Mouse (Mus musculus) splenic B cell, adult 2 months (primary cell): ENCODE data around the gene Ces2b.
"Not testable (repeated sequence)": the region's sequence is repeated elsewhere in the genome, so short reads cannot be mapped to it uniquely, and the experiment has no call there.

ENCODE experiments used
- DNase-seq: peaks from one replicate; pipeline ENCODE4 v3.0.0-alpha.2; 2011; ENCODE audit warnings: low read depth, low spot score
- H3K27me3 ChIP-seq: 2 replicates; pipeline ENCODE4 v1.6.1; 2012; ENCODE audit warnings: mild to moderate bottlenecking, low read length, moderate library complexity, mixed read lengths; ENCODE audit not compliant: control insufficient read depth, poor library complexity, insufficient read depth, severe bottlenecking
- H3K36me3 ChIP-seq: 2 replicates; pipeline ENCODE4 v1.6.1; 2012; ENCODE audit warnings: mild to moderate bottlenecking, low read length, moderate library complexity, mixed read lengths; ENCODE audit not compliant: control insufficient read depth, poor library complexity, insufficient read depth, severe bottlenecking

The Ces2b gene

GRCm38 (mm10) chr8:104831440-104831839, at the start of gene Ces2b:
TSS of gene Ces2b (plus strand) at chr8:104831572.
- no peak for DNase-seq
- Histone ChIP-seq H3K36me3 (no peaks in the 10 kb centered on the region), H3K27me3 (no peaks in the 10 kb centered on the region)

GRCm38 (mm10) chr8:104787049-104787448, 44.3 kb upstream of the Ces2b start:
- DNase-seq = no peak
- Histone ChIP-seq H3K36me3 (no peaks in the 10 kb centered on the region), H3K27me3 (no peaks in the 10 kb centered on the region)

- H3K36me3 ChIP-seq = no peaks in the 10 kb centered on the region
- H3K27me3 ChIP-seq = no peaks in the 10 kb centered on the region
- no peak for DNase-seq
These were observed 42.4 kb upstream of the Ces2b start for GRCm38 (mm10) chr8:104788929-104789328.

GRCm38 (mm10) chr8:104789886-104790680, 41.3 kb upstream of the Ces2b start:
- Histone ChIP-seq H3K27me3 (no peaks in the 10 kb centered on the region), H3K36me3 (no peaks in the 10 kb centered on the region)
- peak; percentile 24 for DNase-seq

GRCm38 (mm10) chr8:104799385-104799784, 32.0 kb upstream of the Ces2b start:
- no peaks in the 10 kb centered on the region for H3K36me3 ChIP-seq
- no peaks in the 10 kb centered on the region for H3K27me3 ChIP-seq
- DNase-seq = no peak

DNA sequence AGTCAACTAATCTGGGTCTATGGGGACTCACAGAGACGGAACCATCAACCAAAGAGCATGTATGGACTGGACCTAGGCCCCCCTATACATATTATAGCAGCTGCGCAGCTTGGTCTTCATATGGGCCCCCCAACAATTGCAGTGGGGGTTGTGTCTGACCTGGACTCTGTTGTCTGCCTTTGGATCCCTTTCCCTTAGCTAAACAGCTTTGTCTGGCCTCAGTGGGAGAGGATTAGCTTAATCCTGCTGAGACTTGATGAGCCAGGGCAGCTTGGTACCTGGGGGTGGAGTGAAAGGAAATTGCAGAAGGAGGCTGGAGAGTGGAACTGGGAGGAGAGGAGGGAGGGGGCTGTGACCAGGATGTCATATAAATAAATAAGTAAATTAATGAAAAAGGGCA, 25.2 kb upstream of the Ces2b start:
- no peak for DNase-seq
- no peaks in the 10 kb centered on the region for H3K27me3 ChIP-seq
- no peaks in the 10 kb centered on the region for H3K36me3 ChIP-seq

- no peak for DNase-seq
- Histone ChIP-seq H3K36me3 (no peaks in the 10 kb centered on the region), H3K27me3 (no peaks in the 10 kb centered on the region)
These were observed 22.6 kb upstream of the Ces2b start for GRCm38 (mm10) chr8:104808542-104809413.

DNA sequence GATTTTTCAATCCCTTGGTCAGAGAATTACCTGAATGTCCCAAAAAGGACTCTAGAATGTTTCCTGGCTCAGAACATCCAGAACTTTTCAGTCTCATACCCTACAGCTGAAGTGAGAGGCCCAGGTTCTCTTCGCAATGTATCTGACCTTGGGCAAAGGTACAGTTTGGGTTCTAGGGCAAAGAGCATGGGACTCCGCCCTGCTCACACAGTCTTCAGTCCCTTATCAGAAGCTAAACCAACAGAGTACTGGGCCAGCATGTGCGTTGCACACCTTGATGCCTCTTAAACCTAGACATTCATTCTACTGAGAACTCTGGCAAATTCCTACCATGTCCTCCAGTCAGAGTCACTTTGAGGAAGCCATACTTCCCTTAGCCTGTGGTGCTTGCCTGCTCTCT, 21.9 kb upstream of the Ces2b start:
- H3K27me3 ChIP-seq = no peaks in the 10 kb centered on the region
- no peaks in the 10 kb centered on the region for H3K36me3 ChIP-seq
- DNase-seq = no peak

DNA sequence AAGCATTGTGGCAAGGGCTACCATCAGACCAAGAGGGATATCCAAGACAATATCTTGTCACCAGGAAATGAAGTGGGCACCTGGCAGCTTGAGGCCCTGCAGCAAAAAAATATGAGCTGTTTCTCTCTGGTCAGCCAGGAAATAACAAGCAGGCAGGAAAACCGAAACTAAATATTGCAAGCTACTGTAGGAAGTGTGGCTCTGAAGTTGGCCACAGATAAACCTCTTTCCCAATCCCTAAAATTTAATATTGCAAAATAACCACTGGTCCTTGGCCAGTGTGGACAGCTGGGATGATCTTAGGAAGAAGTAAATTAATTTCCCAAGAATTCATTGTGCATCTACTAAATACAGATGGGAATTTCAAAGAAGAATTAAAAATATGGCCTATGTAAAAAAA, 4.5 kb upstream of the Ces2b start:
- no peak for DNase-seq
- Histone ChIP-seq H3K27me3 (no peaks in the 10 kb centered on the region), H3K36me3 (no peaks in the 10 kb centered on the region)

DNA sequence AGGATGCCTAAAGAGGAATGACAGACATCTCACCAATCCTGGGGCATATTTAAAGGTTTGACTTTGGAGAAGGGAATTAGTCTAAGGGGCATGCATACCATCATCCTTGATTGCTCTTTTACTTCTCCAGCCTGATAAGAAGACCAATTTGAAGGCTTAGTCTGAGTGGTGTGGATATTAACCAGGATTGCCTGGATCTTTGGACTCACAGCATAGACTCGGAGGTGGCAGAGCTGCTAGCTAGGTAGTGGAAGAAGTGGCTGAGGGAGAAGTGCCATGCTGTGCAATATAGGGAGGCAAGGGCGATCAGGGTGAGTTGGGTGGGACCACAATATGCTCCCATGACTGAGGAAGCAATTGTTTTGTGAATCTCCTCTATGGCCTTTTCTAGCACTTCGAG, 3.2 kb upstream of the Ces2b start:
- no peaks in the 10 kb centered on the region for H3K36me3 ChIP-seq
- H3K27me3 ChIP-seq = no peaks in the 10 kb centered on the region
- DNase-seq = no peak

DNA sequence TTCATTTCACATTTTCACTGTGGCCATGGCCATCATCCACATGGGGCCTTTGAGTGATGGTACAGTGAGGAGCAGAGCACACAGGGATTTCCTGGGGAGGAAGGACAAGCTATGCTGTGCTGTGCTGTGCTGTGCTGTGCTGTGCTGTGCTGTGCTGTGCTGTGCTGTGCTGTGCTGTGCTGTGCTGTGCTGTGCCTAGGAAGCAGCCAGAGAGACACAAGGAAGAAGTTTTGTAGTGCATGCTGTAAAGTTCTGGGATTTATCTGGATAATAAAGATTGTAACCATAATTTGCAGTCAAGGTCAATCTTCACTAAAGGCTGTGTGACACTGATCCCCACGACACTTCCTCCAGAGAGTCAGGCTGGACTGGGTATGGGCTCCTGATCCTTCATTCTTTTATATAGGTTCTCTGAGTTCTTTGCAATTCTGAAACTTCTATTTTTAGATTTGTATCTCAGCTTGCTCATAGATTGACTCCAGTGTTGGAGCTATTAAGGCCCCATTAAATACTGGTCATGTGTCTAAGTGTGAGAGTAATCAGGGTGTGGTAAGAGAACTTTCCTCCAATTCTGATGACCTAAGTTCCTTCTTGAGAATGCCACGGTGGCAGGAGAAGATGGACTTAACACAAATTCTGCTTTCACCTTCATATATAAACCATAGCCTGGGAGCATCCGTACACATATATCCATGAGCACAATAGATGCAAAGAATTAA, 10.1 kb downstream of the Ces2b start:
- H3K27me3 ChIP-seq = no peaks in the 10 kb centered on the region
- no peak for DNase-seq
- H3K36me3 ChIP-seq = no peaks in the 10 kb centered on the region

- Histone ChIP-seq H3K36me3 (no peaks in the 10 kb centered on the region), H3K27me3 (no peaks in the 10 kb centered on the region)
- no peak for DNase-seq
These were observed 15.5 kb downstream of the Ces2b start, which contains the start of gene Ces2c for GRCm38 (mm10) chr8:104846831-104847230. TSS of gene Ces2c (plus strand) at chr8:104847068.

DNA sequence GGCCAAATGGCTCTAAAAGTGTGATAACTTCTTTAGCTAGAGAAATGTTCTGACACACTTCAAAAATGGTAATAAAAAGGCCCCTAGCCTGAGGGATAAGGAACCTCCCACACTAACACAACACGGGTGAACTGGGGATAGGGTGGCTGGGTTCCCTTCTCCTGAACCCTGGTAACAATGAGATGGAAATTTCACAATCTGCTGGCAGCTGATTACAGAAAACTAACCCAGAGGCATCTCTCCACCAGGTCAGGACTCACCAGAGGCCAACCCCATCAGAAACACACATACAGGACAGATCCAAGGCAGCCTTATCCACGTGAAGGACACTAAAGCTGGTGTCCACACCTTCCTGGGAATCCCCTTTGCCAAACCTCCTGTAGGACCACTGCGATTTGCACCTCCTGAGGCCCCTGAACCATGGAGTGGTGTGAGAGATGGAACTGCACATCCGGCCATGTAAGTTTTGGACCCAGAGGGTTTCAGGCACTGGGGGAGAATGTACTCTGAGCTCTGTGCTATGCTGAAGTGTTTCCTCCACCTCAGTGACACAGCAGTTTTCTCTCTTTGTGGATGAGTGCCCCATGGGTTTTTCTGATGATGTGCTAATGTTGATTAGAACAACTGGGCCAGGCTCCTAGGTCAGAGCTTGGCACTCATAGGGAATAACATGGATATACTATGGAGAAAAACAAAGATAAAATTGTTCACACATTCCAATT, 16.5 kb downstream of the Ces2b start:
- no peaks in the 10 kb centered on the region for H3K27me3 ChIP-seq
- no peaks in the 10 kb centered on the region for H3K36me3 ChIP-seq
- DNase-seq = no peak

DNA sequence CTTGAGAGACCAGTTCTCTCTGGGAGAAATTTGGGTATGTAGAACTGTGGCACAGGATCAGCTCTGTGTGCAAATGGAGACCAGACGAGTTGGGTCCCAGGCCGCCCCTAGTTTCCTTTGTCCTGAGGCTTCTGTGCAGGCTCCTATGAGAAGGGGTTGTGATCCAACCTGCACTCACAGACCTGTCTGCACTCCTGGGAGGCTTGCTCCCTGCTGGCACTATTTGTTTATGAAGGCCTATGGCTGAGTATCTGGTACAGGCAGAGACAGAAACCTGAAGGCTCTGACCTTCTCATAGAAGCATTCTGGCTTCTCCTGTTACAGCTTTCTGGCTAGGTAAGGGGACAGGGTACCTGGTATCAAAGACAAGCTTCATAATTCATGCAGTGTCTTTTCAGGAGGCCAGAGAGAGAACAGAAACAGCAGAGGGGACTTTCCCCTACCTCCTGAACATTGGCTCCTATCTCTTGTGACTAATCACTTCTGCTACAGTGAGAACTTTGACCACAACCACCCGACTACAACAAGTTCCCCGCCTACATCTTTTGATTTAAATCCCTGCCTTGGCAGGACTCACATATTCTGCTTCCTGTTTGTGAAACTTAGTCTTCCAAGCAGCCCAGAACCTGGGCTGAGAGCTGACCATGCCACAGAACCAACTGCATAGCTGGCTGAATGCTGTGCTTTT, 35.6 kb downstream of the Ces2b start:
- H3K27me3 ChIP-seq, DNase-seq, H3K36me3 ChIP-seq: not testable (repeated sequence)
